ENCODE assay signal across 8 mouse cellular contexts in the genomic region with DNA sequence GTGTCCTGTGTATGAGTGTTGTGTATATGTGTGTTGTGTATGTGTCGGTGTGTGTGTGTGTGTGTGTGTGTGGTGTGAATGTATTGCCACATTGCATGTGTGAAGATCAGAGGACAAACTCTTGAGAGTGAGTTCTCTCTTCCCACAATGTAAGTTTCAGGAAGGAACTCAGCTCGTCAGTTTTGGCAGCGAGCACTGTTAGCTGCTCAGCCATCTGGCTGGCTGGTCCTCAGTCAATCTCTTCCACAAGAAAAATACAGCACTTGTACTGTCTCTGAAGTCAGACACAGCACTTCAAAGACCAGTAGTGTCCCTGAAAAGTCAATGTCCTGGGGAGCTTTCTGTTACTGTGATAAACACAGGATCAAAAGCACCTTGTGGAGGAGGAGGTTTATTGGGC.
DNase-seq lines count a peak whose midpoint lies in the region; ATAC-seq and TF ChIP-seq lines count a peak whose summit lies in the region.

No protein-coding gene starts in this region.

- peak overlapping the region; percentile 16; the same call in 1 of the 2 replicates for H3K27ac ChIP-seq in lung, embryonic 14.5 days (ENCODE audit: low read depth)
- H3K27ac ChIP-seq in layer of hippocampus, adult 2 months, result peak overlapping the region; percentile 60; the same call in 1 of the 2 replicates

- no peak for TF ChIP-seq CTCF in lung, embryonic 14.5 days (IDR thresholded peaks at IDR 0.05; ENCODE audit: low read depth)
- no peak for TF ChIP-seq CTCF in lung, adult 2 months (IDR thresholded peaks at IDR 0.05; ENCODE audit: insufficient read depth, low read length)
- TF ChIP-seq CTCF in layer of hippocampus, adult 2 months (conservative IDR thresholded peaks at IDR 0.05), result no peak

- ATAC-seq in lung, embryonic 14.5 days (ENCODE audit: insufficient read depth), result no peak

- H3K9ac ChIP-seq in lung, embryonic 14.5 days, result no peak overlapping the region

- DNase-seq in adrenal gland, postnatal 10 days, result peak; percentile 47
- no peak for DNase-seq in adrenal gland, adult 8-10 months
- DNase-seq in lung, embryonic 14.5 days, result peak; percentile 75
- no peak for DNase-seq in lung, adult 2 months
- DNase-seq in layer of hippocampus, adult 2 months (ENCODE audit: low spot score in 2 of 2), result peak; percentile 50 to 60
- peak; percentile 52 for DNase-seq in right cerebral cortex, postnatal 25 days
- no peak for DNase-seq in testis, postnatal 10 days (ENCODE audit: low spot score)
- DNase-seq in ovary, postnatal 14 days (ENCODE audit: low spot score), result no peak

- H3K27me3 ChIP-seq in lung, embryonic 14.5 days (ENCODE audit: insufficient read depth, low read length), result no peaks in the 10 kb centered on the region

- WGBS in lung, embryonic 14.5 days, result 36% methylated on average over 3 of the region's 3 CpGs
- WGBS in lung, adult 2 months, result 21% methylated on average over 3 of the region's 3 CpGs

- peaks cover 14% of the 10 kb centered on the region for H3K4me1 ChIP-seq in lung, embryonic 14.5 days (ENCODE audit: insufficient read depth)
- peaks cover 7% of the 10 kb centered on the region; the same call in 1 of the 2 replicates for H3K4me1 ChIP-seq in lung, adult 2 months (ENCODE audit: control insufficient read depth, insufficient read depth, low read length)

- H3K4me2 ChIP-seq in lung, embryonic 14.5 days, result no peak overlapping the region

- TF ChIP-seq POLR2A in lung, adult 2 months (IDR thresholded peaks at IDR 0.05; ENCODE audit: borderline replicate concordance, extremely low read depth, low read depth, low read length), result no peak

- H3K36me3 ChIP-seq in lung, embryonic 14.5 days (ENCODE audit: insufficient read depth), result no peaks in the 10 kb centered on the region

- no peaks in the 10 kb centered on the region for H3K9me3 ChIP-seq in lung, embryonic 14.5 days (ENCODE audit: low read depth, low read length)

- H3K4me3 ChIP-seq in lung, embryonic 14.5 days (ENCODE audit: low read depth, low read length), result no peak overlapping the region
- H3K4me3 ChIP-seq in lung, adult 2 months (replicated peaks; ENCODE audit: extremely low read depth, low read depth, low read length), result no peak overlapping the region
- H3K4me3 ChIP-seq in layer of hippocampus, adult 2 months, result no peak overlapping the region

Comparison
In these comparisons a context has a peak if more than half of its experiments do, and no peak if none do; other contexts are left out.
1. DNase-seq: peak in adrenal gland, postnatal 10 days (single experiment), lung, embryonic 14.5 days (single experiment), layer of hippocampus, adult 2 months (2 of 2) and right cerebral cortex, postnatal 25 days (single experiment); none in adrenal gland, adult 8-10 months (single experiment), lung, adult 2 months (single experiment), testis, postnatal 10 days (single experiment) and ovary, postnatal 14 days (single experiment).